Mouse (Mus musculus) inflammation-experienced regulatory T-cells, adult 6 months (primary cell): ENCODE results near the gene Dnajc22. TPM values are rescaled to one million over a fixed set of nuclear protein-coding genes. Genes with fewer than 3 reads are reported as not detected.

ENCODE experiments used
- ATAC-seq: one replicate; pipeline ENCODE4 v1.8.0; 2017
- polyA plus RNA-seq, 3 experiments: library from polyadenylated mRNA; unstranded; fragments of 100-300 nt; shearing (Covaris generic); gene quantifications; one replicate each; pipeline ENCODE4 v1.2.1; 2017

Dnajc22 gene
- polyA plus RNA-seq, 3 experiments from 2014 or later, result not detected

- no peak for ATAC-seq
Measured at GRCm38 (mm10) chr15:99115065-99115423, 22.1 kb downstream of the Dnajc22 start.

- no peak for ATAC-seq
Measured at GRCm38 (mm10) chr15:99116539-99116938, 23.6 kb downstream of the Dnajc22 start.

- ATAC-seq, result no peak
Measured at GRCm38 (mm10) chr15:99120814-99121213, 27.8 kb downstream of the Dnajc22 start.

GRCm38 (mm10) chr15:99122642-99123041 lies 29.7 kb downstream of the Dnajc22 start:
- ATAC-seq, result no peak

GRCm38 (mm10) chr15:99125711-99126080 lies 32.7 kb downstream of the Dnajc22 start, which contains the start of gene Spats2:
Gene Spats2 (plus strand): TSS chr15:99125916.
- no peak for ATAC-seq

GRCm38 (mm10) chr15:99126081-99126815 lies 33.3 kb downstream of the Dnajc22 start:
- ATAC-seq, result no peak

- no peak for ATAC-seq
Measured at GRCm38 (mm10) chr15:99126816-99127365, 33.9 kb downstream of the Dnajc22 start.

GRCm38 (mm10) chr15:99127851-99128522 lies 35.0 kb downstream of the Dnajc22 start:
- no peak for ATAC-seq

- ATAC-seq, result no peak
Measured at GRCm38 (mm10) chr15:99129441-99129840, 36.5 kb downstream of the Dnajc22 start.

GRCm38 (mm10) chr15:99129956-99130910 lies 37.3 kb downstream of the Dnajc22 start:
- no peak for ATAC-seq

- no peak for ATAC-seq
Measured at GRCm38 (mm10) chr15:99138389-99138788, 45.4 kb downstream of the Dnajc22 start.

GRCm38 (mm10) chr15:99139669-99140068 lies 46.7 kb downstream of the Dnajc22 start:
- ATAC-seq, result no peak

- ATAC-seq, result no peak
Measured at GRCm38 (mm10) chr15:99150516-99150915, 57.5 kb downstream of the Dnajc22 start.

GRCm38 (mm10) chr15:99151324-99151723 lies 58.4 kb downstream of the Dnajc22 start:
- no peak for ATAC-seq

GRCm38 (mm10) chr15:99153466-99153865 lies 60.5 kb downstream of the Dnajc22 start:
- no peak for ATAC-seq

Other genes with a start within 250 kb of the Dnajc22 start
- gene Kmt2d, start 222.0 kb upstream of the Dnajc22 start, polyA plus RNA-seq, result 10 to 100 TPM; 18.7 to 36.4 (median 30.7) TPM
- 10 to 100 TPM in 2 of 3 experiments, 1 to 10 TPM in 1; 9.5 to 13.0 (median 10.8) TPM for gene Rhebl1, start 198.6 kb upstream of the Dnajc22 start, polyA plus RNA-seq
- gene Dhh, start 194.6 kb upstream of the Dnajc22 start, polyA plus RNA-seq, result under 1 TPM in 1 of 3 experiments, not detected in 2; 0.09 TPM
- 10 to 100 TPM; 17.3 to 46.9 (median 39.3) TPM for gene Lmbr1l, start 174.9 kb upstream of the Dnajc22 start, polyA plus RNA-seq
- 100 to 1,000 TPM; 459 to 882 (median 544) TPM for gene Tuba1b, start 158.6 kb upstream of the Dnajc22 start, polyA plus RNA-seq
- not detected for gene Gm49450, start 139.6 kb upstream of the Dnajc22 start, polyA plus RNA-seq
- 100 to 1,000 TPM; 206 to 351 (median 217) TPM for gene Tuba1a, start 139.5 kb upstream of the Dnajc22 start, polyA plus RNA-seq
- 100 to 1,000 TPM in 1 of 3 experiments, 10 to 100 TPM in 2; 70.4 to 203 (median 83.7) TPM for gene Tuba1c, start 63.3 kb upstream of the Dnajc22 start, polyA plus RNA-seq
- gene Prph, start 38.0 kb upstream of the Dnajc22 start, polyA plus RNA-seq, result not detected
- gene Troap, start 18.6 kb upstream of the Dnajc22 start, polyA plus RNA-seq, result 1 to 10 TPM in 2 of 3 experiments, under 1 TPM in 1; 0.92 to 9.3 (median 1.1) TPM
- gene C1ql4, start 5.4 kb upstream of the Dnajc22 start, polyA plus RNA-seq, result not detected
- under 1 TPM in 1 of 3 experiments, not detected in 2; 0.17 TPM for gene Spats2, start 32.7 kb downstream of the Dnajc22 start, polyA plus RNA-seq
- gene Kcnh3, start 131.7 kb downstream of the Dnajc22 start, polyA plus RNA-seq, result not detected
- gene Mcrs1, start 158.8 kb downstream of the Dnajc22 start, polyA plus RNA-seq, result 10 to 100 TPM; 48.4 to 56.9 (median 49.1) TPM
- gene Prpf40b, start 201.9 kb downstream of the Dnajc22 start, polyA plus RNA-seq, result 10 to 100 TPM in 2 of 3 experiments, 1 to 10 TPM in 1; 1.6 to 14.9 (median 10.3) TPM
- under 1 TPM in 2 of 3 experiments, not detected in 1; 0.29 to 0.48 TPM for gene Fam186b, start 202.7 kb downstream of the Dnajc22 start, polyA plus RNA-seq